Mouse (Mus musculus) MN1 (cell line): Measurements from ENCODE around the gene Ppm1m.

ENCODE experiments used
- DNase-seq: peaks from one replicate; pipeline ENCODE4 v3.0.0-alpha.2; 2016; ENCODE audit warnings: low spot score

Ppm1m gene

GRCm38 (mm10) chr9:106199535-106200272, at the start of gene Ppm1m:
Ppm1m (minus strand) TSS chr9:106199746.
- DNase-seq = no peak

- DNase-seq = peak; percentile 88
Measured at GRCm38 (mm10) chr9:106242813-106243488, 43.4 kb upstream of the Ppm1m start.

- no peak for DNase-seq
Measured at GRCm38 (mm10) chr9:106241541-106242164, 42.1 kb upstream of the Ppm1m start.

DNA sequence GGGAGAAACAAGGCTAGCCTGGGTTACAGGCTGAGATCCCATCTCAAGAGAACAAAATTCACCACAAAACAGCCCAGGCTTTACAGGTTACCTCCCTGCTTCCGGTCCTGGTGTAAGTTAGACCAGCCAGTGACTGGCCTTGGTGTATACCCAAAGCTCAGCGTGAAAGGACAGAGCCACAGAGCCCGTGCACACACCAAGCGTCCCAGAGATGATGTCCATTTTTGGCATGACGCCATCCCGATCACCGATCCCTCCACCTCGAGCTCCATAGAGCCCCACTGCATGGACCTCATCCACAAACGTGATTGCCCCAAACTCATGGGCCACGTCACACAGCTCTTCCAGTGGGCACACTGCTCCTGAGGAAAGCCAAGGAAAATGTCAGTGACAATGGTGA, 38.3 kb upstream of the Ppm1m start:
- no peak for DNase-seq

DNA sequence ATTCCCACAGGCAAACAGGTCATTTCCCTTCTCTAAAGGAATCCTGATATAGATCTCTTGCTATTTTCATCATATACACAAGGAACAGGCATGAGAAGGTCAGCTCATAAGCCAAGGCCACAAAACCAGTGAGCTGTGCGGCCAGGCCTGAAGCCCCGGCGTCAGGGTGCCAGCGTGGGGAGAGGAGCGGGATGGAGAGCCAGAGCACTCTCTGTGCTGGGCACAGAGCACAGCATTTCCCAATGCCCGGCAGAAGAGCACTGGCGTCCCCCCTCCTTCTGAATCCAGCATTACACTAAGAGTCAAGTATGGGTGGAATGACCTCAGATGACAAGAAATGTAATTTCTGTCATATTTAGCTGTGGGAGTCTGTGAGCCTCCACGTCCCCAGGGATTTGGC, 37.9 kb upstream of the Ppm1m start:
- DNase-seq = no peak

- DNase-seq = no peak
Measured at GRCm38 (mm10) chr9:106236818-106237211, 37.3 kb upstream of the Ppm1m start.

GRCm38 (mm10) chr9:106236156-106236817, 36.7 kb upstream of the Ppm1m start:
- DNase-seq = no peak

DNA sequence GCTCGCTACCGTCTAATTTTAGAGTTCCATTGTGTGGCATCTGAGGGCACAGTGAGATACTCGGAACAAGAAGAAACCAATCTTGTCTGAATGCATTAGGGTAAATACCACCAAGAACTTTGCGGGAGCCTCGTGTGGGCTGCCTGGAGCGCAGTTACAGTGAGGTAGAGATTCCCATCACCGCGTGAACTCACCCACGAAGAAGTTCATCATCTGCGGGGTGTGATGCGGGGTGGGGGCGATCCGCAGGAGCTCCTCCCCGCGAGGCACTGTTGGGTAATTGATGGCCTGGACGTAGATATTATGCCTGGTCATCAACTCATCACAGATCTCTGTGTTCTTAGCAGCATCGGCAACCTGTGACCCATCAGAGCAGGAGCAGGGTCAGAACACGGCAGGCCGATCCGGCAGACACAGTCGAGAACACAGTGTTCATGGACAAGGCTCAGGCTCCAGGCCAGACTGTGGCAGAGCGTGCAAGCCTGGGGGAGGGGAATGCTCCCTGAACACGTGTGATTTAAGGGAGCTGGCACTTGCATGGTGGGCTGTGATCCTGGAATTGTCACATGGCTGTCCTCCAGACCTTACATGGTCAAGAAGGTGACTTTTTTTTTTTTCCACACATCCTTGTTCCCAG, 35.8 kb upstream of the Ppm1m start:
- DNase-seq = no peak

DNA sequence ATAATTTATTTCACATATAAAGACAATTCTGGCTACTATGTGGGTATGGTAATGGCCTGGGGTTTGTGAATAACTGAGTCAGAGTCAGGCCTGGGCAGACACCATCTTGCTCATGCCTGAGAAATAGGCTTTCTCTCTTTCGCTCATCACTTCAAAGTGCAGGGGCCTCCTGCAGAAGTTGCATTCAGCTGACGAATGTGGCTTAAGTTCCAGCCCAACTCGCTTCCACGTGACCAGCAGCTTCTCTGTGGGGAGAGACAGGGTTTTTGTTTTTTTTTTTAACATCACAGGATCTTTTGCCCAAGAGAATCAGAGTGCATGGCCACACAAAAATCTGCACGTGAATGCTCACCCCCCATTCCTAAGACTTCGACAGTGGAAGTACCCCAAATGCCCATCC, 34.4 kb upstream of the Ppm1m start:
- DNase-seq = no peak

- no peak for DNase-seq
Measured at GRCm38 (mm10) chr9:106232956-106233355, 33.4 kb upstream of the Ppm1m start.

- no peak for DNase-seq
Measured at GRCm38 (mm10) chr9:106231816-106232215, 32.3 kb upstream of the Ppm1m start.

GRCm38 (mm10) chr9:106231220-106231619, 31.7 kb upstream of the Ppm1m start:
- no peak for DNase-seq

DNA sequence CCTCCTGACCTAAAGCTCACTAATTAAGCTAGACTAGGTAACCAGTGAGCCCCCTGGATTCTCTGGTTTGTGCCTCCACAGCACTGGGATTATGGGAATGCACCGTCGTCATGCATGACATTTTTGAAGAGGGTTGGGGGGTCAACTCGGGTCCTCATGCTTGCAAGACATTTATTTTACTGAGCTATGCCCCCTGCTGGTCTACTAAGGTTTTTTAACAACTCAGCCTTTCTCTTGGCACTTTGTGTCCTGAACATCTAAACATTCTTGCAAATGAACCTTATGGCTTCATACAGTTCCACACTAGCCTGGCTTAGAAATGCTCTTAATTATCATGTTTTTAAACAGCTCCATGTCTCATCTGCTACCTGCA, 31.2 kb upstream of the Ppm1m start:
- no peak for DNase-seq

GRCm38 (mm10) chr9:106230051-106230733, 30.6 kb upstream of the Ppm1m start:
- DNase-seq = no peak

GRCm38 (mm10) chr9:106227790-106228429, 28.4 kb upstream of the Ppm1m start:
- no peak for DNase-seq

GRCm38 (mm10) chr9:106226151-106226682, 26.7 kb upstream of the Ppm1m start:
- DNase-seq = no peak

GRCm38 (mm10) chr9:106225469-106226150, 26.1 kb upstream of the Ppm1m start:
- DNase-seq = no peak

GRCm38 (mm10) chr9:106222994-106223393, 23.4 kb upstream of the Ppm1m start:
- DNase-seq = no peak

DNA sequence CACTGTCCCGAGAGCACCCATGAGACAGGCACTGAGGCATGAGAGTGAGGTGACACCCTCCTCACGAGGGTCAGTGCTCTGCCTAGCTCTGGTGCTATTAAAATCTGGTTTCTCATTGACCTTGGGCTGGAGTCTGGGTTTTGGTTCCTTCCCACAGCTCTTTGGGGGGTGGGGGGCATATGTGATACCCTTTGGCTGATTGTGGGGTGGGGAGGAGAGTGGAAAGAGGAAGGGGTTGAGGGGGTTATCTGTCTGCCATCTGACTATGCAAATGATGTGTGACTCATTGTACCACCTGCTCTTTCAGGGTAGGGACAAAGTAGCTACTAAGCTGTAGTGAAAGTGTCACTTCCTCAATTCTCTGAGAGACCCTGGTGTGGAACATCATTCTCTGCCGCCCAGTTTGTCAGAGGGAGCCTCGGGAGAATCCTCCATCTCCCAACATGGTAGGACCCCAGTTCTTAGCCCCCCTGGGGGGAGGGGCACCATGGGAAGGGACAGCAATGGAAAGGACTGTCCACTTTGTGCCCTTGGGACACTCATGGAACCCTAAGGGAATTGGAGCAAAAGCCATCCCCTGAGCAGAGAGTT, 22.8 kb upstream of the Ppm1m start, which contains the start of gene Tlr9:
Tlr9 (plus strand) TSS at position 338 of the 591 bp plus-strand sequence.
- DNase-seq = no peak
